Mouse (Mus musculus) heart, postnatal 10 days (tissue): ENCODE data around the gene Lypd9. TPM values are rescaled to one million over a fixed set of nuclear protein-coding genes. Genes with fewer than 3 reads are reported as not detected.
A peak's percentile ranks its signal among the peaks of the same experiment; 100 is the strongest.
"Not testable (repeated sequence)": the region's sequence is repeated elsewhere in the genome, so short reads cannot be mapped to it uniquely, and the experiment has no call there.

ENCODE experiments used
- DNase-seq, 2 experiments: peaks; one replicate each; pipeline ENCODE4 v3.0.0; 2021
- intact Hi-C: fragments of 180-260 bp; cut with DNase I; formaldehyde crosslinking; loops from one replicate; pipeline ENCODE4 v1.15.1; 2025
- total RNA-seq, 2 experiments: library from RNA; stranded (reverse); gene quantifications; 2 replicates each; pipeline ENCODE4 v1.2.3; 2021

Lypd9 gene
- not detected for total RNA-seq

DNA sequence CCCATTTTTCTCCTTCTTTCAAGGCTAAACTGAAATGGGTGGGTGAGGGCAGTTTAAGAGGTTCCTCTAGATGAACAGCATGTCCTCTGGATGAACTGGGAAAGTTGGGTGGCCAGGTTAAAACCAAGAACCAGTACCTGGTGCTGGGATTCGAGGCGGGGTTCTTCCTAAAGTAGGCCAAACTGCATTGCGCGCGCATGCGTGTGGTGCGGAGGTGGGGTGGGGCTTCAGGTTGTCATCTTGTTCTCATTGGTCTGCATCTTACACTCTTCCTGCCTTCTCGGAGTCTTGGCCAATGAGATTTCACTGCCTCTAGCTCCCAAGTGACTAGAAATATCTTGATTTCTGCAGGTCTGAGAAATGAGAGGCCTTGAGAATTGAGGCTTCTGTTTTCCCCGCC is at the start of gene Lypd9:
Gene Lypd9 (minus strand): TSS at position 165 of the 400 bp plus-strand sequence.
- intact Hi-C loops, result no loop called here

DNA sequence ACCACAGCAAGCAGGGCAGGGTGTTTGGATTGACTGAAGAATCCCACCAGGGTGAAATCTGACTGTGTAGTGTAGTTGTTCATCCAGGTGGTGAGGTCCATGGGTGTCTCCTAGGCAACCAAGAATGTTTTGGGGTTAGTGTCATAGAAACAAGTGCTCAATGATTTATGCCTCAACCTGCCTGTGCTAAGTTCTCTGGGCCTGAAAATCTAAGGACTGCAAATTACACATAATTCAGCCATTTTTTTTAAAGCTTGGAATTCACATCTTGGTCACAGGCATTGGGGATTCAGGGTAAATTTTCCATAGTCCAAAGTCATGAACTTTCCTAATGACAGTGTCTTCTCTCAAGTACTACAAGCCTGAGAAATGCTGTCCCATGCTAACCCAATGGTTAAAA is 49.7 kb upstream of the Lypd9 start, which contains the start of gene Olfr331:
Gene Olfr331 (minus strand): TSS at position 101 of the 400 bp plus-strand sequence.
- DNase-seq, intact Hi-C loops: not testable (repeated sequence)

More for the DNA sequence above, at the start of gene Lypd9:
- no peak for DNase-seq

DNA sequence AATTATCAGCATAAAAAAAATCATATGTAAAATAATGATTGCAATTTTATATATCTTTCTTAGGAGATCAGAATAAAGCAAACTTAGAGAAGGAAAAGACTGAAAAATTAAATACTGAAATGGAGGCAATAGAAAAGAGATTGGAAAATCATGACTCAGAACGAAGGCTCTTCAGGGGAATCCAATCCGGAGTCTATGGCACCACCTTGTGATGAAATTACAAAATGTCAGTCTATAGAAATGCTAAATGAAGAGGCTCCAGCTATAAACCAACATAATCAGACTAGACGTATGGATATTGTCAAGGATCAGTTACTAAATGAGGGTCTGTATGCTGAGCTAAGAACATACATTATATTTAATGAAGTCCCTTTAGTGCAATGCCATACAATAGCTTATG is 46.6 kb upstream of the Lypd9 start:
- intact Hi-C loops, result loop anchor here (1.0 to 2.0 kb wide), 2 partner anchors 96 to 198 kb away; no protein-coding TSS in a partner anchor
- DNase-seq, result peak; percentile 10 to 18

DNA sequence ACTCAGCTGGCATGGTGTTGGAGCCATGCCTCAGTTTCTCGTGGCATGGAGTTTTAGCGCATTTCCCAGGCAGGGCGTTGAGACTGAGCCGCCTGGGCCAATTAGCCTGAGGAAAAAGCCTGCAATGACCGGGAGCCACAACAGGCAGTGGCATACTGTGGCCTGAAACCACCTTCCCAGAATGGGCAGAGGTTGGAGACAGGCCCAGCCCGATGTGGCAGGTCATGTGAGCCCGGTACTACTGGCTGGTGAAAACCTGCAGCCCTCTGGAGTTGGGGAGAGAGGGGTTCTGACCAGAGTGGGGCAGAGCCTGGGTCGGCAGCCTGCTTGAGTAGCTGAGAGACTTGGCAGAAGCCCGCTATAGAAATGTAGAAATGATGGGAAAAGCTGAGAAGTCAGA is 46.0 kb upstream of the Lypd9 start:
- intact Hi-C loops, result loop anchor here (1.0 to 2.0 kb wide), 2 partner anchors 96 to 197 kb away; no protein-coding TSS in a partner anchor
- peak; percentile 68 for DNase-seq

DNA sequence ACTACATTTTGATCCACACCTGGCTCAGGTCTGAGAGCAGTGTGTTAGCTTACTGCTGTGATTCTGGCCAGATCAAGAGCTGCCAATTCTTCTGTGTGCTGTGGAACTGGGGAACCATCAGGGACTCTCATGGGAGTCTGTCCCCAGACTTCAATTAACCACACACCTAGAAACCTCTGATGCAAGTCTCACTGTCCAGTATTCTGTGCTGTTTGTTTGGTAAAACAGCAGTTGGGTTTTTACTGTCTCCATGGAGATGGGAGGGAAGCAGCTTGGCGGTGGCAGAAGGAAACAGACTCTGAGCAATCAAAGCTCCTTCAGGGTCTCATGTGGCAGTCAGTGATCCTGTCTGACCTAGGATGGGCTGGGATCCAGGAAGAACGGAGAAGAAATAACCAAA is 39.7 kb upstream of the Lypd9 start, which contains the start of gene Olfr332:
Gene Olfr332 (minus strand): TSS at position 101 of the 400 bp plus-strand sequence.
- intact Hi-C loops, result no loop called here
- DNase-seq, result no peak

DNA sequence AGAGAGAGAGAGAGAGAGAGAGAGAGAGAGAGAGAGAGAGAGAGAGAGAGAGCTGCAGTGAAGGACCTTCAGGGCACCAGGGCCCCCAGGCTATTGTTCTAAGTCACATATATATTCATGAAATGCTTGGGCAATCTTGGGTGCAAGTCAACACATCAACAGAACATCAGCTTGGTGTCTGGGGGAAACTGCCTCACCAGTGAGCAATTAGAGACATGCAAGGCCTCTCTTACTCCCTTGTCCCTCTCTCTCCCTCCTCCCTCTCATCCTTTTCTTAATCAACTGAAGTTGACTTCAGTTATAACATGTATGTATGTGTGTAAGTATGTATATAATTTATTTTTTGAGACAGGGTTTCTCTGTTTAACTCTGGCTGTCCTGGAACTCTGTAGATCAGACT is 9.4 kb upstream of the Lypd9 start, which contains the start of gene Olfr30:
Gene Olfr30 (minus strand): TSS at position 101 of the 400 bp plus-strand sequence.
- no peak for DNase-seq
- intact Hi-C loops, result no loop called here

DNA sequence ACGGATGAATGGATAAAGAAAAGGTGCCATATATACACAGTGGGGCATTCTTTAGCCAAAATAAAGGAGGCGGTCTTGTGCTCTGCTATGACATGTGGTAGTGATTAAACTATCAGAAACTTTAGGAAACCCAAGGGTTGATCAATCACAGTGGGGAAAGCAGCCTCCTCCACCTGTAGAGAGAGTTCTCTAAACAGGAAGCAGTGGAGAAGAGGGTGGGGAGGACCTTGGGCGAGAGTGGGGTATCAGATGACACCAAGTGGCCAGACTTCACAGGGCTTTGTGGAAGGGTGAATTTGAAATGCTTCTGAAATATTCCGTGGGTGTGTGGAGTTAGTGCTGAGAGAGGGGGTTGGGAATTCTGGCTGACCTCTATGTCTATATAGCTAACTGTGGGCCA is 869 bp upstream of the Lypd9 start:
- intact Hi-C loops, result no loop called here
- no peak for DNase-seq

DNA sequence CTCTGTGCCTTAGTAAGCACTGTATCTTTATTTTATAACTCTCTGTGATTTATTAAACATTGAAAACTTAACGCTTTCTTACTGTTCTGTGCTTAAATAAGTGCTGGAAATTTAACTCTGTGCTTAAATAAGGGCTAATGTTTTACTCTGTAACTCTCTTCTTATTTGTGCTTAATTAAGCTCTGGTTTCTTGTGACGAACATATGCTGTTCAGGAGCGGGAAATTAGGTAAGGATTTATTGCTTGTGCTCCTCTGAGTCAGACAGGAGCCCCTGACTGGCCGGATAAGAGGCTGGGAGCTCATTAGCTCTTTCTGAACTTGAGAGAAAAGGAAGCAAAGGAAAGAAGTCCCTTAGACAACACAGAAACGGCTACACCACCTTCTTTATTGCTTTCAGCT is 14.9 kb downstream of the Lypd9 start:
- DNase-seq, result no peak
- intact Hi-C loops, result no loop called here

DNA sequence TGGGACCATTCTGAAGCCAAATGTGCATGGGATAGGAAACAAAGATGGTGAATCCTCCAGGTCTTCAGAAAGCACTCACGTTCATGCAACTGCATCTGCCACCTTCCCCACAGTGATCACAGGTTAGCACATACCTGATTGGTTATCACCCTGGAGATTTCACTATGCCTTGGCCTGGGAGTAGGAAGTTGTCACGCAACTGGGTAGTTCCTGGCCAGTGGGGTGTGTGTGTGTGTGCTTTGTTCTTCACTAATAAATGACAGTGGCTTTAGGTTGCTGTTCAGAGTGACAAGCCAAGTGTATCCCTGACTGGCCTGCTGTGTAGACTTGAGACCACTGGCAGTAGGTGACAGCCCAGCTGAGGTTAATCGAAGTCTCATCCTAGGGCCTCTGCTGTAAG is 20.5 kb downstream of the Lypd9 start, which contains the start of gene Gm12253:
Gene Gm12253 (plus strand): TSS at position 301 of the 400 bp plus-strand sequence.
- intact Hi-C loops, result no loop called here

DNA sequence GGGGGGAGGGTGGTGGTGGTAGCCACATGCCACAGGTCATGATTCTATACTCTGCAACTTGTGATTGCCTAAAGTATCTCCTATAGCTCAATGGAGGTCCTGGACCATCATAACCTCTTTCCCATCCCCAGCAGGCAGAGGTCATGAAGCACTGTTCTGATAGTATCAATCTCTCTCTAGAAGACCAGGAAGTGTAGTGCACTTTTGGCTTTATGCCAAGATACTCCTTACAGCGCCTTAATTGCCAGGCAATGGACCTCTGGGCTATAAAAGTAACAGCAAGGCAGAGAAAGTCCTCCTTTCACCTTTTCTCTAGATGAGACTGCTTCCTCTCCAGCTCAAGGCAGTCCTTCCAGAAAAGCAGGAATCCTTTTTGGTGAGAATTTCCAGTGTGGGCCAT is 31.9 kb downstream of the Lypd9 start, which contains the start of gene 1810065E05Rik:
Gene 1810065E05Rik (plus strand): TSS at position 297 of the 400 bp plus-strand sequence.
- DNase-seq, result no peak
- intact Hi-C loops, result no loop called here

More for the DNA sequence above, 20.5 kb downstream of the Lypd9 start, which contains the start of gene Gm12253:
- no peak for DNase-seq

DNA sequence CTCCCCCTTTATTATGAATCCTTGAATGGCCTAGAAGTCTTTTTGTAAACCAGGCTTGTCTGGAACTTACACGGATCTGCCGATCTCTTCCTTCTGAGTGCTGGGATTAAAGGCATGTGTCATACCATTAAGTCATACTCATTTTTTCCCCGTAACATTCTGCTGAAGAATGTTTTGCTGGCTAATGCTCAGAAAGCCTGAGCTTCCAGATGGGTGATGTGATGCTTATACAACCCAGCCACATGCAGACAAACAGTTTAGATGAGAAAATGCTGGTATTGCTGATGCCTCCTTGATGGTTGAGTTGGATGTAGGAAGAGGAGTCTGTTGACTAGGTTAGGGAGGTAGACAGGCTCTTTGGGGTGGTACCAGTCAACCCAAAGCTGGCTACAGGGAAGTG is 34.4 kb downstream of the Lypd9 start:
- DNase-seq, result peak; percentile 24 to 30
- intact Hi-C loops, result no loop called here

DNA sequence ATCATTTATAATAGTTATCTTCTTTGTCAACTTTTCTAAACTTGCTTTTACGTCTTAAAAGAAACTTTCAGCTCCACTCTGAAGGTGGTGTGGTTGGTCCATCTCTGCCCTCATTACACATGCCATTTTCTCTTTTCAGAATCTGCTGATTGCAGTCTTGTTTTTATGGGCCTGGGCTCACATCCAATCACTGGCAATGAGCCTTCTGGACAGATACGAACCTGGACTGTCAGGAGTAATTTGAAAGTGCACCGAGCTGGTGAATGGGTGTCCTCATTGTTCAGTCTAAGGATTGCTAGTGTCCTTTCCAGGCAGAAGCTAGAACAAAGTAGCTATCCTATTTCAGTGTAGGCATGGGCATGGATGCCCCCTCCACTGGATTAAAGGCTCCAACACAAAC is 44.7 kb downstream of the Lypd9 start:
- no peak for DNase-seq
- intact Hi-C loops, result loop anchor here (10.0 kb wide), 1 partner anchor 507 kb away; the partner anchor contains the start of gene Btnl10

DNA sequence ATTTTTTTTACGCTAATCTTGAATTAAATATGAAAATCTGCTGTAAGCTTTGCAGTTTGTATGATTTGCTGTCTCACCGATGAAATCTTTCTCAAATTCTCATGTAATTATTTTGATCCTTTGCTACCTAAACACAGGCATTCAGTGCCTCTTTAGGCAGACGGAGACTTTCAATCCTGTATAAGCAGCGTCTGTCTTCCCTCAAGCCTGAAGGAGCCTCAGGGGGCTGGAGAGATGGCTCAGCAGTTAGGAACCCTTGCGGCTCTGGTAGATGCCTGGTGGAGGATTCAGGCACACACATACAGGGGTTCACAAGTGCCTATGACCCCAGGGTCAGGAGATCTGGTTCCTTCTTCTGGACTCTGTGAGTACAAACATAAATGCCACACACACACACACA is 52.1 kb downstream of the Lypd9 start:
- intact Hi-C loops, result loop anchor here (2.0 to 10.0 kb wide), 2 partner anchors 100 to 514 kb away; partner anchors contain the start of gene Btnl10
- no peak for DNase-seq

DNA sequence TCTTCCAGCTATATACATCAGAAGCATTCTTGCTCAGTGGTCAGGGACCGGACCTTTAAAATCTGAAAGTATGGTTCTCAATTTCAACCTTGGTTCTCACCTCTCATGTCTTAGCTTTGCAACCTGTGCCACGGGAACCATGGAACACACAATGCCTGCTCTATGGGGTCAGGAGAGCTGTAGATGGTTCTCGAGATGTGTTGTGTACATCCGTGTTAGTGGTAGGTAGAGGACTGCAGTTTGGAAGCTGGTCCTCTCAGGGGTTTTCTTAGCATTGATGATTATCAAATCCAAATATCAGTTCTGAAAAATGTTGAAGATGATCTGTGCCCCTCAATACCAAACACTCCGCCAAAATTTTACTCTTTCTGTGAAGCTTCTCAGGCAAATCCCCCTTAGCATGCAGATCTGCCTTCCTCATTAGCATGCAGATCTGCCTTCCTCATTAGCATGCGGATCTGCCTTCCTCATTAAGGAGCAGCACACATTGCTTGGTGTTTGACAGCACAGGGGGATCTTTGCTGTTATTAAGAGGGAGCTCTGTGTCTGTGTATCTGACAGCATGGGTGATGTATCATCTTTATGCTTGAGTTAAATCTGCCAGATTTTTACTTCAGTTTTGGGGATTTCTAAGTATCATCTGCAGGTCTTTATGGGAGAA is 52.6 kb downstream of the Lypd9 start:
- intact Hi-C loops, result loop anchor here (2.0 to 10.0 kb wide), 2 partner anchors 99 to 515 kb away; partner anchors contain the start of gene Btnl10
- DNase-seq, result no peak

Other genes with a start within 250 kb of the Lypd9 start
- not detected for gene 4930438A08Rik, start 178.1 kb downstream of the Lypd9 start, total RNA-seq
- gene Zfp692, start 145.9 kb downstream of the Lypd9 start, total RNA-seq, result 1 to 10 TPM; 4.5 TPM
- 10 to 100 TPM; 48.5 to 51.4 TPM for gene Zfp672, start 122.6 kb downstream of the Lypd9 start, total RNA-seq
- gene Sh3bp5l, start 122.2 kb downstream of the Lypd9 start, total RNA-seq, result 10 to 100 TPM; 44.3 to 44.8 TPM
- under 1 TPM in 1 of 2 experiments, not detected in 1; 0.22 TPM for gene Lypd8, start 73.9 kb downstream of the Lypd9 start, total RNA-seq
- gene 1810065E05Rik, start 31.8 kb downstream of the Lypd9 start, total RNA-seq, result not detected
- not detected for gene Gm12253, start 20.4 kb downstream of the Lypd9 start, total RNA-seq
- not detected for gene Olfr30, start 9.3 kb upstream of the Lypd9 start, total RNA-seq
- not detected for gene Olfr332, start 39.6 kb upstream of the Lypd9 start, total RNA-seq
- gene Olfr331, start 49.6 kb upstream of the Lypd9 start, total RNA-seq, result not detected
- gene Olfr330, start 81.9 kb upstream of the Lypd9 start, total RNA-seq, result not detected
- gene Olfr329-ps, start 93.5 kb upstream of the Lypd9 start, total RNA-seq, result not detected
- under 1 TPM in 1 of 2 experiments, not detected in 1; 0.07 TPM for gene Olfr328, start 102.7 kb upstream of the Lypd9 start, total RNA-seq
- not detected for gene Olfr224, start 117.6 kb upstream of the Lypd9 start, total RNA-seq
- gene Olfr325, start 124.8 kb upstream of the Lypd9 start, total RNA-seq, result not detected
- not detected for gene Olfr324, start 142.2 kb upstream of the Lypd9 start, total RNA-seq
- gene 2210407C18Rik, start 163.2 kb upstream of the Lypd9 start, total RNA-seq, result under 1 TPM; 0.52 to 0.79 TPM
- not detected for gene Olfr323, start 177.6 kb upstream of the Lypd9 start, total RNA-seq
- under 1 TPM in 1 of 2 experiments, not detected in 1; 0.12 TPM for gene Trim58, start 187.5 kb upstream of the Lypd9 start, total RNA-seq
- not detected for gene Olfr322, start 205.9 kb upstream of the Lypd9 start, total RNA-seq
- gene Olfr320, start 228.2 kb upstream of the Lypd9 start, total RNA-seq, result not detected
- gene Olfr319, start 246.2 kb upstream of the Lypd9 start, total RNA-seq, result not detected